Mouse (Mus musculus) brain, embryonic 14.5 days (tissue): Measurements from ENCODE around the gene Tapbp.

ENCODE experiments used
- CTCF ChIP-seq: fragments of 200-500 bp; IDR thresholded peaks from 2 replicates; pipeline ENCODE4 v1.5.1; 2012; ENCODE audit warnings: inconsistent platforms, mild to moderate bottlenecking, moderate library complexity, borderline replicate concordance; ENCODE audit not compliant: insufficient read depth, insufficient read length; ENCODE audit errors: extremely low read depth
- POLR2A ChIP-seq: fragments of 200-500 bp; IDR thresholded peaks from 2 replicates; pipeline ENCODE4 v1.6.1; 2012; ENCODE audit warnings: mild to moderate bottlenecking, inconsistent platforms, borderline replicate concordance; ENCODE audit not compliant: poor library complexity, insufficient read depth, insufficient read length, severe bottlenecking; ENCODE audit errors: extremely low read depth

DNA sequence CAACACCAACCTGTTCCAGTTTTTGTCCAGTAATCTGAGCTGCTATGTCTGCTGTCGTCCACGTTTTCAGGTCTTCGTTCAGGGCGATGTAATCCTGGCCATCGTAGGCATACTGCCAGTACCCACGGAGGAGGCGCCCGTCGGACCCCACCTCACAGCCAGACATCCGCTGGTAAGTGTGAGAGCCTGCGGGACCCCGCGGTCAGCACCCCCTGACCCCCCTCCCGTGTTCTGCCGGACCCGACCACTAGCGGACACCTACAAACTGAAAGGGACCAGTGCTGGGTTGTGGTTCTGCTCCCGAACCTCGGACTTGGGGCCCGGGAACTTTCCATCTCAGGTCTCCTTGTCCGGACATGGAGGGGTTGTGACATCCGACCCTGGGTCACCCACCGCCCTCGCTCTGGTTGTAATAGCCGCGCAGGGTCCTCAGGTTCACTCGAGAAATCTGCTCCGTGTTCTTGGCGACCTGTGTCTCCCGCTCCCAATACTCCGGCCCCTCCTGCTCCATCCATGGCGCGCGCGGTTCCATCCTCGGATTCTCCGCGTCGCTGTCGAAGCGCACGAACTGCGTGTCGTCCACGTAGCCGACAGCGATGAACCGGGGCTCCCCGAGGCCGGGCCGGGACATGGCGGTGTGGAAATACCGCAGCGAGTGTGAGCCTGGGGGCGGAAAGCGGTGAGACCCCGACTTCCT, 62.3 kb downstream of the Tapbp start:
- TF ChIP-seq CTCF (no peak), POLR2A (no peak)
